Comparison of ENCODE assay signal across 9 mouse cellular contexts in the genomic region with DNA sequence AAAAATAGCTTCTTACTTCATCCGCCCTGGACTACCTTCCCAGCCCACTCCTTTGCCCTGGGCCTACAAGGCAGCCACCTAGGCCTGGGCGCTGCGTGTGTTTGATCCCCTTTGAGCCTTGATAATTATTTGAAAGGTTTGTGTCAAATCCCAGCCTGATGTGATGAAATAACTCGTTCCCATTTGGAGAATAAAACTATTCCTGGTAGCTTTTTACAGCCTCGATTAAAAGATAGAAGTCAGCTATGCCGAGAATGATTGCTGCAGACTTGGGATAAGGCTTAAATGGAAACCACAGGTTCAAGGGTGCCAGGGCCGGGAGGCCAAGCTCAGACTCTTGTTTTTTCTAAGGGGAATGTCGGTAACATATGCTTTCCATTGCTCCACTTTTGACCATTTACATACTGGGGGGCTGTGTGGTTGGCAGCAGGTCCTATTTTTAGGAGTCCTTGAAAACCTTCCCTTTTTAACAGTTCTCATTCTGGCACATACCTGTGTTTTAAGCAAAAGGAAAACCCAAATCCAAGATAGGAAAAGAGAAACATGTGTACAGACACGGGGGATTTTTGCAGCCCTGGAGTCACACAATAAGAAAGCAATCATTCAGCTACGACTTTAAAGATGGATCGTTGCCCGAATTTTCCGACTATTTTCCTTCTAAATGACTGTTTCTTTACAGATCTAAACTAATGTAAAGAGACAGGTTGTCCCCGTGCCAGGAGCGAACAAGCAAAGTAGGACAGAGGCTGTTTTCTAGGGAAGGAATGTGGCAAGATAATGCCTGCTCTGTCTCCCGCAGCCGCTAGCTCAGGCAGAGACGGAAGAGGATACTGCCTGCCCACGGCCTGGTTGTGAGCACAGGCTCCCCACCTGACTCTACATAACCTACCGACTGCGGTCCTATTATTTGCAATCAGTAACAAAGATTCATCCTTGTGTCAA.
DNase-seq lines count a peak whose midpoint lies in the region; ATAC-seq lines count a peak whose summit lies in the region.
"Had no signal": no experiment of that assay in that cellular context is flagged by ENCODE, and none has a peak within 500 bp of the region (broad histone marks: within the 10 kb centered on the region; RNA-seq: fewer than 3 reads in every experiment).

No protein-coding gene starts in this region.

- H3K9me3 ChIP-seq in hindbrain, embryonic 12.5 days (replicated peaks) = no peaks in the 10 kb centered on the region
- H3K9me3 ChIP-seq in hindbrain, embryonic 10.5 days = no peaks in the 10 kb centered on the region
- no peaks in the 10 kb centered on the region for H3K9me3 ChIP-seq in embryonic facial prominence, embryonic 11.5 days (replicated peaks; ENCODE audit: control insufficient read depth, low read length)
- no peaks in the 10 kb centered on the region for H3K9me3 ChIP-seq in hindbrain, embryonic 16.5 days (ENCODE audit: control insufficient read depth, low read length)

- no peak overlapping the region for H3K4me3 ChIP-seq in hindbrain, embryonic 12.5 days
- H3K4me3 ChIP-seq in hindbrain, embryonic 10.5 days = no peak overlapping the region
- H3K4me3 ChIP-seq in embryonic facial prominence, embryonic 11.5 days (ENCODE audit: low read depth, low read length) = no peak overlapping the region
- no peak overlapping the region for H3K4me3 ChIP-seq in hindbrain, embryonic 16.5 days (ENCODE audit: low read length)

- H3K36me3 ChIP-seq in hindbrain, embryonic 12.5 days = no peaks in the 10 kb centered on the region
- no peaks in the 10 kb centered on the region for H3K36me3 ChIP-seq in hindbrain, embryonic 10.5 days
- H3K36me3 ChIP-seq in embryonic facial prominence, embryonic 11.5 days (replicated peaks; ENCODE audit: control insufficient read depth, insufficient read depth, low read depth, low read length) = no peaks in the 10 kb centered on the region
- H3K36me3 ChIP-seq in hindbrain, embryonic 16.5 days (ENCODE audit: control insufficient read depth, insufficient read depth, low read length) = no peaks in the 10 kb centered on the region

- no peaks in the 10 kb centered on the region; the same call in 1 of the 2 replicates for H3K27me3 ChIP-seq in hindbrain, embryonic 12.5 days
- H3K27me3 ChIP-seq in hindbrain, embryonic 10.5 days (ENCODE audit: insufficient read depth, poor library complexity, severe bottlenecking) = 0 out of 2 replicates have a peak, but pooled peaks cover 5% of the 10 kb centered on the region
- H3K27me3 ChIP-seq in embryonic facial prominence, embryonic 11.5 days (ENCODE audit: control insufficient read depth, insufficient read depth, low read length) = no peaks in the 10 kb centered on the region
- no peaks in the 10 kb centered on the region for H3K27me3 ChIP-seq in hindbrain, embryonic 16.5 days (replicated peaks; ENCODE audit: control insufficient read depth, insufficient read depth, low read length)
- H3K27me3 ChIP-seq: Patski had no signal

- WGBS in hindbrain, embryonic 12.5 days = 64% methylated on average over 21 of the region's 21 CpGs
- 75% methylated on average over 21 of the region's 21 CpGs for WGBS in hindbrain, embryonic 10.5 days
- 43% methylated on average over 21 of the region's 21 CpGs for WGBS in embryonic facial prominence, embryonic 11.5 days
- WGBS in hindbrain, embryonic 16.5 days = 54% methylated on average over 21 of the region's 21 CpGs

- peaks cover 11% of the 10 kb centered on the region; the same call in 1 of the 2 replicates for H3K4me1 ChIP-seq in hindbrain, embryonic 12.5 days
- H3K4me1 ChIP-seq in hindbrain, embryonic 10.5 days (replicated peaks) = peaks cover 21% of the 10 kb centered on the region
- H3K4me1 ChIP-seq in embryonic facial prominence, embryonic 11.5 days (ENCODE audit: control insufficient read depth, insufficient read depth, low read length) = no peaks in the 10 kb centered on the region
- H3K4me1 ChIP-seq in hindbrain, embryonic 16.5 days (ENCODE audit: control insufficient read depth, insufficient read depth, low read depth, low read length) = no peaks in the 10 kb centered on the region; the same call in 1 of the 2 replicates

- peak overlapping the region; percentile 17; the same call in 1 of the 2 replicates for H3K27ac ChIP-seq in hindbrain, embryonic 12.5 days
- H3K27ac ChIP-seq in hindbrain, embryonic 10.5 days = no peak overlapping the region
- no peak overlapping the region for H3K27ac ChIP-seq in embryonic facial prominence, embryonic 11.5 days (replicated peaks; ENCODE audit: low read depth, low read length)
- no peak overlapping the region for H3K27ac ChIP-seq in hindbrain, embryonic 16.5 days (ENCODE audit: low read depth, low read length)

- no peak overlapping the region for H3K4me2 ChIP-seq in hindbrain, embryonic 12.5 days (replicated peaks)
- H3K4me2 ChIP-seq in embryonic facial prominence, embryonic 11.5 days (ENCODE audit: low read depth, low read length) = no peak overlapping the region
- no peak overlapping the region for H3K4me2 ChIP-seq in hindbrain, embryonic 16.5 days (ENCODE audit: low read length)

- DNase-seq in hindbrain, embryonic 10.5 days (ENCODE audit: low spot score) = no peak
- DNase-seq in embryonic facial prominence, embryonic 11.5 days (ENCODE audit: low spot score) = peak; percentile 27
- DNase-seq in retina, postnatal 7 days (ENCODE audit: low read depth, low spot score) = peak; percentile 34
- no peak for DNase-seq in kidney, postnatal 25 days
- no peak for DNase-seq in adrenal gland, postnatal 14 days
- no peak for DNase-seq in thymus, postnatal 0 days (ENCODE audit: low spot score)

- no peak overlapping the region for H3K9ac ChIP-seq in hindbrain, embryonic 12.5 days
- no peak overlapping the region for H3K9ac ChIP-seq in embryonic facial prominence, embryonic 11.5 days (replicated peaks; ENCODE audit: low read length)
- H3K9ac ChIP-seq in hindbrain, embryonic 16.5 days (ENCODE audit: low read depth, low read length) = no peak overlapping the region

- no peak for ATAC-seq in hindbrain, embryonic 12.5 days (ENCODE audit: low FRiP score)
- ATAC-seq in embryonic facial prominence, embryonic 11.5 days (replicated peaks; ENCODE audit: insufficient number of reproducible peaks, low FRiP score, low TSS enrichment, low read depth) = no peak
- peak; percentile 82 for ATAC-seq in hindbrain, embryonic 16.5 days
- ATAC-seq: Patski had no signal

Comparison
In these comparisons a context has a peak if more than half of its experiments do, and no peak if none do; other contexts are left out.
1. DNase-seq: peak in embryonic facial prominence, embryonic 11.5 days (single experiment) and retina, postnatal 7 days (single experiment); none in hindbrain, embryonic 10.5 days (single experiment), kidney, postnatal 25 days (0 of 2), adrenal gland, postnatal 14 days (single experiment) and thymus, postnatal 0 days (single experiment).